Comparison of ENCODE assay signal across 27 mouse cellular contexts in the genomic region with DNA sequence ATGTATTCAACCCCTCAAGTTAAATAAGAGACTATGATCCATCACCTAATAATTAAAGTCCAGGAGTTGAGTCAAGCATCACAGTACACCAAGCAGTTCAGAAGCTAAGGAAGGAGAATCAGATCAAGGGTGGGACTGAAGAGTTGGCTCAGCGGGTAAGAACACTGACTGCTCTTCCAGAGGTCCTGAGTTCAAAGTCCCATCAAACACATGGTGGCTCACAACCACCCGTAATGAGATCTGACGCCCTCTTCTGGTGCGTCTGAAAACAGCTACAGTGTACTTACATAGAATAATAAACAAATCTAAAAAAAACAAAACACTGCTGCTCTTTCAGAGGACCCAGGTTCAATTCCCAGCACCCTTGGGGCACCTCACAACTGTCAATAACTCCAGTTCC. TPM values are rescaled to one million over a fixed set of nuclear protein-coding genes. Genes with fewer than 3 reads are reported as not detected.
DNase-seq lines count a peak whose midpoint lies in the region; ATAC-seq and TF ChIP-seq lines count a peak whose summit lies in the region.
"Had no signal": no experiment of that assay in that cellular context is flagged by ENCODE, and none has a peak within 500 bp of the region (broad histone marks: within the 10 kb centered on the region; RNA-seq: fewer than 3 reads in every experiment).

No protein-coding gene starts in this region.

- H3K4me2 ChIP-seq in heart, embryonic 11.5 days: no peak overlapping the region
- H3K4me2 ChIP-seq in kidney, postnatal 0 days (ENCODE audit: low read length): no peak overlapping the region
- no peak overlapping the region for H3K4me2 ChIP-seq in kidney, embryonic 16.5 days (replicated peaks; ENCODE audit: low read depth, low read length)
- H3K4me2 ChIP-seq: heart, embryonic 13.5 days; hindbrain, embryonic 14.5 days had no signal

- TF ChIP-seq EP300 in MEL (IDR thresholded peaks at IDR 0.05; ENCODE audit: low read depth in 1 of 2, low read length in 2 of 2): no peak

- peaks cover 2% of the 10 kb centered on the region; the same call in 1 of the 2 replicates for H3K36me3 ChIP-seq in heart, embryonic 11.5 days (ENCODE audit: control insufficient read depth, insufficient read depth, low read length)
- peaks cover 8% of the 10 kb centered on the region; the same call in 1 of the 2 replicates for H3K36me3 ChIP-seq in kidney, postnatal 0 days (ENCODE audit: insufficient read depth, low read length)
- H3K36me3 ChIP-seq in kidney, embryonic 16.5 days (ENCODE audit: insufficient read depth, low read length): peaks cover 18% of the 10 kb centered on the region
- H3K36me3 ChIP-seq in MEL (ENCODE audit: control insufficient read depth in 1 of 2, insufficient read depth in 2 of 2, low read length in 2 of 2): no peaks in the 10 kb centered on the region

- no peaks in the 10 kb centered on the region for H3K79me2 ChIP-seq in MEL (ENCODE audit: control insufficient read depth, insufficient read depth, low read length, poor library complexity)

- DNase-seq in heart, adult 11 months: peak; percentile 66
- no peak for DNase-seq in kidney, postnatal 0 days (ENCODE audit: low spot score)
- DNase-seq in A20 (ENCODE audit: low read depth, low spot score): peak; percentile 26
- DNase-seq in MEL (ENCODE audit: low read depth, low spot score): peak; percentile 15
- no peak for DNase-seq in cerebellum, adult 18-20 months
- DNase-seq: adrenal gland, adult 2 months; adrenal gland, postnatal 14 days; B cell, adult 2 months; cerebellum, adult 11 months; cerebellum, adult 8-10 months; cerebellum, postnatal 10 days; forebrain, postnatal 0 days; gastrocnemius, adult 2 months; gastrocnemius, postnatal 14 days; heart, postnatal 14 days; heart, postnatal 4 days; kidney, adult 11 months had no signal

- H3K4me3 ChIP-seq in heart, embryonic 11.5 days (ENCODE audit: low read depth, low read length): no peak overlapping the region
- no peak overlapping the region for H3K4me3 ChIP-seq in kidney, postnatal 0 days (replicated peaks; ENCODE audit: low read depth, low read length)
- H3K4me3 ChIP-seq in kidney, embryonic 16.5 days (ENCODE audit: low read length): no peak overlapping the region
- H3K4me3 ChIP-seq in MEL (ENCODE audit: control insufficient read depth in 1 of 2, insufficient read depth in 1 of 2, low read depth in 2 of 2, low read length in 2 of 2): no peak overlapping the region
- H3K4me3 ChIP-seq: gastrocnemius, adult 2 months; heart, embryonic 13.5 days had no signal

- no peak for TF ChIP-seq POLR2A in MEL (IDR thresholded peaks at IDR 0.05; ENCODE audit: control insufficient read depth in 1 of 2, insufficient read depth in 1 of 2, low read depth in 1 of 2, low read length in 2 of 2, poor library complexity in 1 of 2)

- no peak for ATAC-seq in heart, embryonic 11.5 days (replicated peaks; ENCODE audit: insufficient number of reproducible peaks, low FRiP score, low TSS enrichment)
- no peak for ATAC-seq in kidney, postnatal 0 days (replicated peaks; ENCODE audit: low FRiP score, low read depth)
- ATAC-seq in kidney, embryonic 16.5 days (ENCODE audit: low FRiP score, low TSS enrichment): no peak
- no peak for ATAC-seq in granulocyte monocyte progenitor cell, adult 5-6 weeks (replicated peaks; ENCODE audit: poor library complexity, severe bottlenecking)
- ATAC-seq: forebrain, embryonic 14.5 days; forebrain, postnatal 0 days; hindbrain, postnatal 0 days; inflammation-experienced regulatory T-cells, adult 6 months; Patski had no signal

- H3K9me3 ChIP-seq in heart, embryonic 11.5 days (replicated peaks; ENCODE audit: control insufficient read depth, low read length): no peaks in the 10 kb centered on the region
- no peaks in the 10 kb centered on the region for H3K9me3 ChIP-seq in kidney, postnatal 0 days (replicated peaks; ENCODE audit: low read length)
- H3K9me3 ChIP-seq in kidney, embryonic 16.5 days (ENCODE audit: low read length): peaks cover 6% of the 10 kb centered on the region; the same call in 1 of the 2 replicates
- H3K9me3 ChIP-seq in MEL (replicated peaks; ENCODE audit: insufficient read depth, low read length): no peaks in the 10 kb centered on the region
- H3K9me3 ChIP-seq: heart, embryonic 13.5 days had no signal

- WGBS in heart, embryonic 11.5 days (ENCODE audit: insufficient replicate concordance): 78% methylated on average over 4 of the region's 4 CpGs
- 86% methylated on average over 4 of the region's 4 CpGs for WGBS in kidney, postnatal 0 days
- WGBS in kidney, embryonic 16.5 days: 75% methylated on average over 4 of the region's 4 CpGs

- no peak overlapping the region for H3K27ac ChIP-seq in heart, embryonic 11.5 days (ENCODE audit: low read depth, low read length)
- no peak overlapping the region for H3K27ac ChIP-seq in kidney, postnatal 0 days
- H3K27ac ChIP-seq in kidney, embryonic 16.5 days (ENCODE audit: low read length): no peak overlapping the region
- H3K27ac ChIP-seq in MEL (ENCODE audit: control insufficient read depth, low read depth, low read length): no peak overlapping the region
- H3K27ac ChIP-seq: gastrocnemius, adult 2 months; heart, embryonic 13.5 days; hindbrain, embryonic 14.5 days; hindbrain, postnatal 0 days had no signal

- no peak for TF ChIP-seq RAD21 in MEL (IDR thresholded peaks at IDR 0.05; ENCODE audit: low read depth, low read length)

- TF ChIP-seq CTCF in kidney, postnatal 0 days (IDR thresholded peaks at IDR 0.05; ENCODE audit: low read depth): 0 out of 2 replicates have a peak, but pooled peaks have one; percentile 10
- peak in 2 of 3 experiments; percentile 3 to 19; a peak in 2 of 6 replicates for TF ChIP-seq CTCF in MEL (IDR thresholded peaks at IDR 0.05 in 2 of 3, conservative IDR thresholded peaks at IDR 0.05 in 1 of 3; ENCODE audit: control insufficient read depth in 1 of 3, insufficient read depth in 1 of 3, low read depth in 2 of 3, low read length in 3 of 3, poor library complexity in 1 of 3, severe bottlenecking in 1 of 3)

- H3K27me3 ChIP-seq in heart, embryonic 11.5 days (ENCODE audit: control insufficient read depth, insufficient read depth, low read length): no peaks in the 10 kb centered on the region
- no peaks in the 10 kb centered on the region for H3K27me3 ChIP-seq in kidney, postnatal 0 days (ENCODE audit: insufficient read depth, low read length)
- H3K27me3 ChIP-seq in kidney, embryonic 16.5 days (ENCODE audit: insufficient read depth, low read length): no peaks in the 10 kb centered on the region
- peaks cover 6 to 7% of the 10 kb centered on the region in 2 experiments; a peak in 3 of 4 replicates for H3K27me3 ChIP-seq in MEL (ENCODE audit: control insufficient read depth in 1 of 2, insufficient read depth in 2 of 2, low read length in 2 of 2)
- H3K27me3 ChIP-seq: CH12.LX; heart, embryonic 13.5 days; Patski had no signal

- no peak overlapping the region for H3K9ac ChIP-seq in heart, embryonic 11.5 days (ENCODE audit: low read depth, low read length)
- no peak overlapping the region for H3K9ac ChIP-seq in kidney, postnatal 0 days (ENCODE audit: low read depth, low read length)
- no peak overlapping the region for H3K9ac ChIP-seq in kidney, embryonic 16.5 days (replicated peaks; ENCODE audit: low read length)
- H3K9ac ChIP-seq in MEL (ENCODE audit: control insufficient read depth, low read depth, low read length, poor library complexity, severe bottlenecking): no peak overlapping the region
- H3K9ac ChIP-seq: forebrain, postnatal 0 days; heart, embryonic 13.5 days; hindbrain, embryonic 14.5 days had no signal

- no peaks in the 10 kb centered on the region; the same call in 1 of the 2 replicates for H3K4me1 ChIP-seq in heart, embryonic 11.5 days (ENCODE audit: control insufficient read depth, insufficient read depth, low read length)
- no peaks in the 10 kb centered on the region for H3K4me1 ChIP-seq in kidney, postnatal 0 days (replicated peaks; ENCODE audit: insufficient read depth, low read length)
- no peaks in the 10 kb centered on the region for H3K4me1 ChIP-seq in kidney, embryonic 16.5 days (ENCODE audit: insufficient read depth, low read length)
- H3K4me1 ChIP-seq in MEL (ENCODE audit: control insufficient read depth in 1 of 2, insufficient read depth in 2 of 2, low read length in 2 of 2): no peaks in the 10 kb centered on the region

TF ChIP-seq in MEL, 35 proteins besides CTCF, POLR2A, EP300 and RAD21:
- TF ChIP-seq ZKSCAN1 (IDR thresholded peaks at IDR 0.05; ENCODE audit: low read depth, low read length) (no peak), SMC3 (IDR thresholded peaks at IDR 0.05; ENCODE audit: low read depth, low read length) (peak; percentile 24; the same call in 1 of the 2 replicates), TCF12 (IDR thresholded peaks at IDR 0.05; ENCODE audit: low read depth, low read length) (no peak)
TF ChIP-seq in MEL: peak in this region for 1.

RNA-seq across cellular contexts. Expression of a gene that starts 34.0 kb away (rescaled TPM):
- polyA plus RNA-seq in heart, embryonic 11.5 days (2014; fragmentation: Nextera tagmentation; extraction: Ambion mirVana): 25.9 and 32.6 TPM in 2 replicates
- 17.3 and 18.0 TPM in 2 replicates for polyA plus RNA-seq in kidney, postnatal 0 days (2015; fragmentation: Nextera tagmentation; extraction: Ambion mirVana)
- polyA plus RNA-seq in kidney, embryonic 16.5 days (2015; fragmentation: Nextera tagmentation; extraction: Ambion mirVana): 23.4 and 28.4 TPM in 2 replicates
- total RNA-seq in MEL (2012; rRNA removed): 0.03 and 0.08 TPM in 2 replicates
- polyA plus RNA-seq in MEL (2012; ENCODE audit: insufficient read depth in 1 of 2, insufficient read length in 2 of 2, low read depth in 1 of 2, low replicate concordance in 2 of 2, missing spikeins in 1 of 2): under 1 TPM in 1 of 2 experiments, not detected in 1; 0.08 TPM
- 12.8 and 21.1 TPM in 2 replicates for total RNA-seq in granulocyte monocyte progenitor cell, adult 5-6 weeks (2014; fragmentation: Nextera tagmentation)
- 7.5 and 8.6 TPM in 2 replicates for total RNA-seq in granulocyte monocyte progenitor cell, adult 5-6 weeks (2017)

RNA-seq across cellular contexts. Expression of a gene that starts 45.6 kb away (rescaled TPM):
- 12.0 and 12.7 TPM in 2 replicates for polyA plus RNA-seq in heart, embryonic 11.5 days (2014; fragmentation: Nextera tagmentation; extraction: Ambion mirVana)
- polyA plus RNA-seq in kidney, postnatal 0 days (2015; fragmentation: Nextera tagmentation; extraction: Ambion mirVana): 27.3 and 27.6 TPM in 2 replicates
- 19.0 and 19.4 TPM in 2 replicates for polyA plus RNA-seq in kidney, embryonic 16.5 days (2015; fragmentation: Nextera tagmentation; extraction: Ambion mirVana)
- 7.7 and 8.3 TPM in 2 replicates for total RNA-seq in MEL (2012; rRNA removed)
- polyA plus RNA-seq in MEL (2012; ENCODE audit: insufficient read depth in 1 of 2, insufficient read length in 2 of 2, low read depth in 1 of 2, low replicate concordance in 2 of 2, missing spikeins in 1 of 2): 10 to 100 TPM in 1 of 2 experiments, not detected in 1; 12.1 TPM
- 15.7 and 24.2 TPM in 2 replicates for total RNA-seq in granulocyte monocyte progenitor cell, adult 5-6 weeks (2014; fragmentation: Nextera tagmentation)
- 17.6 and 19.0 TPM in 2 replicates for total RNA-seq in granulocyte monocyte progenitor cell, adult 5-6 weeks (2017)

Comparison
In these comparisons a context has a peak if more than half of its experiments do, and no peak if none do; other contexts are left out.
1. DNase-seq: peak in heart, adult 11 months (single experiment), A20 (single experiment) and MEL (single experiment); none in kidney, postnatal 0 days (single experiment) and cerebellum, adult 18-20 months (0 of 2).
2. RNA of a gene that starts 34.0 kb away (polyA plus RNA-seq): 25.9 to 32.6 TPM in heart, embryonic 11.5 days, 23.4 to 28.4 TPM in kidney, embryonic 16.5 days and 17.3 to 18.0 TPM in kidney, postnatal 0 days; 0.08 TPM in MEL; every median in the first group is over 10 times any median in the second.